Mouse (Mus musculus): Measurements from ENCODE around the gene Enah. TPM values are rescaled to one million over a fixed set of nuclear protein-coding genes. Genes with fewer than 3 reads are reported as not detected.

The Enah gene
- polyA plus RNA-seq (2014; fragmentation: Illumina TruSeq; extraction: RNeasy Lipid Tissue Mini Kit (QIAGEN cat#74804); ENCODE audit: low read depth, low replicate concordance), result 92.7 TPM

GRCm38 (mm10) chr1:182019926-182020801 lies at the start of gene Enah:
TSS of gene Enah (minus strand) at chr1:182019990.

Other genes starting within 250 kb of the Enah start
- 19.3 TPM for gene Lbr, start 176.9 kb downstream of the Enah start, polyA plus RNA-seq (2014; fragmentation: Illumina TruSeq; extraction: RNeasy Lipid Tissue Mini Kit (QIAGEN cat#74804); ENCODE audit: low read depth, low replicate concordance)
- gene Srp9, start 104.7 kb upstream of the Enah start, polyA plus RNA-seq (2014; fragmentation: Illumina TruSeq; extraction: RNeasy Lipid Tissue Mini Kit (QIAGEN cat#74804); ENCODE audit: low read depth, low replicate concordance), result 241 TPM
- gene Vmn1r1, start 144.5 kb upstream of the Enah start, polyA plus RNA-seq (2014; fragmentation: Illumina TruSeq; extraction: RNeasy Lipid Tissue Mini Kit (QIAGEN cat#74804); ENCODE audit: low read depth, low replicate concordance), result not detected